Mouse (Mus musculus) granulocyte monocyte progenitor cell, adult 5-6 weeks (primary cell): ENCODE results near the gene Lmx1a. TPM values are rescaled to one million over a fixed set of nuclear protein-coding genes. Genes with fewer than 3 reads are reported as not detected.

ENCODE experiments used
- ATAC-seq: replicated peaks from 2 replicates; pipeline ENCODE4 v1.8.0; 2016; ENCODE audit warnings: mild to moderate bottlenecking, moderate TSS enrichment, inconsistent platforms; ENCODE audit not compliant: poor library complexity, severe bottlenecking
- total RNA-seq, 2 experiments: library from RNA; stranded (forward) in 1 of 2; stranded (reverse) in 1 of 2; fragments of 200-712, 200-1000 nt in 1 of 2; fragments of >200 nt in 1 of 2; fragmentation: Nextera tagmentation in 1 of 2; gene quantifications; 2 replicates each; pipeline ENCODE4 v1.2.3; 2014 to 2017

The Lmx1a gene
- total RNA-seq, 2 experiments from 2014 or later, result not detected

- no peak for ATAC-seq
These were observed 4.6 kb downstream of the Lmx1a start for GRCm38 (mm10) chr1:167693499-167694240.

- ATAC-seq, result no peak
These were observed 5.7 kb downstream of the Lmx1a start for GRCm38 (mm10) chr1:167694731-167695130.

DNA sequence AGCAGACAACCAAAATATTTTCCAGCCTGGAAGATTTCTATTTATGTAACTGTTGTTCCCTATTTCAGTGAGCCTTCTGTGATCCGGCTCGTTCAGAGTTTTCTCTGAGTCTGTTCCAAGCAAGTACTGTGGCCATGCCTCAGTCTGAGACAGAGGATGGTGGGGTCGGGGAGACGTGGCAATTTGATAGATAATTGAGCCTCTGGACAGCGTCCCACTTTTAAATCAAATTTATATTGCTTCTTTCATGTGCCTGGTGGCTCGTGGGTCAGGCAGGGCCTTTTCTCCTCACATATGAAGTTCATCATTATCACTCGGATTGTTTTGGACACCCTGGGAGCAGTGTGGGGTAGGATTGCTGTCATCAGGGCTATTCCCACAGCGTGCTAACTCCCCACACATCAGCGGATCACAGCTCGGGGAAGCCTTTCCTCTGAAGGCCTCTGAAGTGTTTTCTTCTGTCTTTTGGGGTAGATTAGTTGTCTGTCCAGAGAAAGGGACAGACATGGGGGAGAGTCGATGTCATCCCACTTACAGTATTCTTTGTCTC, 6.9 kb downstream of the Lmx1a start:
- ATAC-seq, result no peak

DNA sequence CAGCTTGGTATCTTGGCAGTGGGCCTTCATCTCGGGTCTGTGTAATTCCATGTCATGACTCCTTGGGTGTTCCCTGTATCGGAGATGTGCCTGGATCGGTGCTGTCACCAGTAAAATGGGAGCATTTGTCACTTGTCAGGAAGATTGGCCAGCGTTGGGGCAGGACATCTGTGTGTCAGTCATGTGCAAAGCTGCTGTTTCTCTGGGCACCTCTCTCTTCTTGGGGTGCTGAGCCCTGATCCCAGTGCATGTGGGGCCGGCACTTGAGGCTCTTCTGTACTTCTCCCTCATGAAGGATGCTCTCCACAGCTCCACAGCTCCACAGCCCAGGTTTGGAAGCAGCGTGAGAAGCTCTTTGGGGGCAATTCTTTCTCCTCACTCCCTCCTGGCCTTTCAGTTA, 10.7 kb downstream of the Lmx1a start:
- ATAC-seq, result no peak

DNA sequence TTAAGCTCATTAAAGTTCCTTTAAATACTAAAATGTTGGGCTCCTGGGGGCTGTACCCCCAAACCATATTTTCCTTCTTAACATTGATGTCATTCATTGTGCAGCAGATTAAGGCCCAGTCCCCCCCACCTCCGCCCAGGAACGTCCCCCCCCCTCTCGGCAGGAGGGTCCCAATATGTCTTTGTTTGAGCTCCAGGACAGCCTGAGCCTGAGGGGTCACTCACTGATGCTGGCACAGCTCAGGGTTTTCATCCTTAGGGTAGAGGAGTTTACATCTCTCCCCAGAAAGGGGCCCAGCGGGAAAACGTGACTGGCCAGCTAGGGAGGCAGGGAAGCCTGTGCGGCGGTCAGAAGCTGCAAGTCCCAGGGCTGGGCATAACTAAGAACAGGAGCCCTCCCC, 11.2 kb downstream of the Lmx1a start:
- ATAC-seq, result no peak

DNA sequence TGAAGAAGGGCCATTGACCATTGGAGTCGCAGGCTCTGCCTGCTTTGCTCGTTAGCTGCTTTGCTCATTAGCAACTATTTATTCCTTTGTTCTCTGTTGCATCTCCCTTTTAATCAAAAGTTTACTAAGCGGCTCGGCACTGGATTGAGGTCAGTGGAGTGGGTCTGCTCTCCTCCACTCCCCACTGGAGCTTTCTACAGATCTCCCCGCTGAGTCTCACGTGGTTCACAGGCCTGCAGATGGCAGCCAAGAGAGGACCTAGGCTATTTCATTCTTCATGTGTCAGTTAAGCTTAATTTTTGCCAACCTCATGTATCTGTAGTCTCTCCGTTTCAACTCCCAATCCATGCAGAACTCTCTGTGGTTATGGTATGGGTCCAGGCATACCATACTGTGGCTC, 16.5 kb downstream of the Lmx1a start:
- no peak for ATAC-seq

GRCm38 (mm10) chr1:167708761-167709160, 19.7 kb downstream of the Lmx1a start:
- ATAC-seq, result no peak

GRCm38 (mm10) chr1:167715730-167716341, 26.8 kb downstream of the Lmx1a start:
- ATAC-seq, result no peak

DNA sequence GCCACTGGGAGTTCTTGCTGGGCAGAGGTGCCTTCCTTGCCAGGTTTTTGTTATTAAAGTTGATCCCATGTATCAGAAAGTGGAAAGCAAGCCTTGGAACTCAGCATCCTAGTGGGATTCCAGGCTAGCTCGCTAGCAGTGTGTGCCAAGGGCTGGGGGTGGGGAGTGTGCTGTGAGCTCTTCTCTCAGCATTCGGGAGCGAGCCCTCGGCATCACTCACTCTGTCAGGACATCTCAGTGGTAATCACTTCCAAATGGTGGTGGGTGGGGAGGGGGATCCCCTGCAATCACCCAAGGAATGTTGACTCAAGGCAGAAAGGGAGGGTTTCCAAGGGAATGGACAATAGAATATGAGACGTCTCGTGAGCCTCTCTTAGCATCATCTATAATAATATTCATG, 45.4 kb downstream of the Lmx1a start:
- ATAC-seq, result no peak

GRCm38 (mm10) chr1:167736793-167737192, 47.8 kb downstream of the Lmx1a start:
- ATAC-seq, result no peak

GRCm38 (mm10) chr1:167739286-167739685, 50.2 kb downstream of the Lmx1a start:
- ATAC-seq, result no peak

DNA sequence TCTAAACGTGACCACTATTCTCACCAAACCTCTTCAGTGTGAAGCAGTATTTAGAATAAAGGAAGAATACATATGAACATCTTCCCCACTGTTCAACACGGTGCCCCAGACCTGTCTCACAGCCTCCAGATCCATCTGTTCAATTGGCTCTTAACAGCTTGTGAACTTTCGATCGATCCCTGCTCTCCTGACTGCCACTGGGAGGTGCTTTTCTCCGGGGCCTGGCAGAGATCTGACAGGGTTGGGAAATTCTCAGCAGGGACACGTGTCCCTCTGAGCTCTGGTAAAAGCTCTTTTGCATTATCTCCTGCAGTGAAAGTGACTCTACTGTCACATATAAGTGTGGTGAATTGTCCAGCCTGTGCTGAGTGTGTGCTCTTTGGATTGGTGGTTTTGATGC, 57.6 kb downstream of the Lmx1a start:
- ATAC-seq, result no peak

GRCm38 (mm10) chr1:167752661-167753060, 63.6 kb downstream of the Lmx1a start:
- no peak for ATAC-seq

DNA sequence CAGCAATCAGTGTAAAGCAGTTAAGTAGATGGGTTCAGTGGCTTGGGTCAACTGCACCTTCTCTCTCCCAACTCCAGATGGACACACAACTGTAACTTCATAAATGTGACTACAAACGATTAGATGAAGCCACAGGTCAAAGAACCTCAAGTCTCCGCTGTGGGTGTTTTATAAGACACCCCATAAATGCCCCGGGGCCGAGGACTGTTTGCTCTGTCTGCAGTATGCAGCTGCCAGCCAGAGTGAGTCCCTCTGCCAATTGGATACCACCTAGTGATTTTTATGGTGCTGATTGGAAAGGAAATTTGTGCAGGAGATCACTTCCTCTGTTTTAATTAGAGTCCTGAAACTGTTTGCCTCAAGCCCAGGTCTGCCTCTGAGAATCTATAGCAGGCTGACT, 65.0 kb downstream of the Lmx1a start:
- no peak for ATAC-seq

DNA sequence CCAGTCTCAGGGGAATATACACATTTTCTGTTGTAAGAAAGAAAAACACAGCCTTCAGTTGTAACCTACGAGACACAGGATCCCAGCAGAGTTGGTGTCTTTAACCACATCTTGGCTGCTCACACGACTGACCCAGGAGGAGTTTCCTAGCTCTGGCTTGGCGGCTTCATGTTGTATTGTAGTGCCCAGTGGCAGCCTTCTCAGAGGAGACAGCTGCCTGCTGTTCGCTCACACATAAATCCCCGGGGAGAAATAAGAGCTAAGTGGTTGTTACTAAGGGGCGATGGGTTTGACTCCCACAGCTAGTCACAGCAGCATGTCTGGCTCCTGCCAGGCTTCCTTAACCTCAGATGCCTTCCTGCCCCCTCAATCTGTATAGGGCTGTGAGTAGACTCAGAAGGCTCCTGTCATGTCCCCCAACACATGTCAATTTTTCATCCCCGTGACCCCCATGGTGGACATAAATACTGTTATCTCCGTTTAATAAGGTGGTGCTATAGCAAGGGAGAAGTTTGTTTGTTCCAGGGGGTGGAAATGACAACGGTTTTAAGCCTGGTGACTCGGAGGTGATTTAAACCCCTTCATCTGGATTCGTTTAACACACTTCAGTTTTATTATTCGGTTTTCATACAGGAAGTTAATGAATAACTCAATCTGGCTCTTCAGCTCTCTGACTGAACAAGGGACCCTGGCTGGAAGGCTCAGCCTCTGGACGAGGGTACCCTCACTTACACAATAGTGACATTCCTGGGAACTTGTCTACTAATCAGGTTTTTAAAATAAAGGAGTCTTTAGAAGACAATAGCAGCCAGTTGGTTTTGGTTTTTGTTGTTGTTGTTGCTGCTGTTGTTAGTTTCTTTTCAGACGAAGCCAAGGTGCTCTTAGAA, 65.8 kb downstream of the Lmx1a start:
- no peak for ATAC-seq

GRCm38 (mm10) chr1:167758208-167758607, 69.2 kb downstream of the Lmx1a start:
- ATAC-seq, result no peak

DNA sequence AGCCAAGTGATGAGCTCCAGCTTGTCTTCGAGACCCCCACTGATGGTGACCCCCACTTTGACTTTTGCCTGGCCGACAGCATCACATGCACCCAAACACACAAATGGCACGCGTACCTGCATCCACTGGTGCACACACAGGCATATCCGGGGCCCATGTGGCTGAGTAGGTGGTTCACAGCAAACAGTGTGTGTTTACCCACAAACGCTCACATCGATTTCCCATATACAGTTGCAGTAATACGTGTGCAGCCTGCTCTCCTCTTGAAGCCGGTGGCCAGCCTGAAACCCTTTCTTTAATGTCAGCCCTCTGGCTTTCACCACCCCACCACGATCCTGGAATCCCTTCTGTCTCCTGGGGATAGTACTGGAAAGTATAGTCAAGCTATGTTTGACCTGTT, 71.3 kb downstream of the Lmx1a start:
- ATAC-seq, result no peak

- no peak for ATAC-seq
These were observed 72.8 kb downstream of the Lmx1a start for GRCm38 (mm10) chr1:167761785-167762223.

DNA sequence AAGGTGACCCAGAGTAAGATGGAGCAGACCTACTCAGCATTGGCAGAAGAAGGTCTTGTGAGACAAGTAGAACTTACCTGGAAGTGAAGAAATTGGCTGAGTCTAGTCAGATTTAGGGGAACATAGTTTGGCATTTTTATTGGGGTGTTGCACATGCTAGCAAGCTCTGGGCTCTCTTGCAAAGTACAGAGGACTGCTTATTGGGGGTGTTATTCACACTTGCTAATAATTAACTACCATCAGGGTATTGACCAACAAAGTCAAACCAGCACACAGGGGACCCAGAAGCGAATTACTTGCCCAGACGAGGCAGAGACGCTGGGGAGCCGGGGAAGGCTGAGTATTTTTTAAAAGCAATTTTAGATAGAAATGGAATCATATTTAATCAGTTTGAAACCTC, 77.6 kb downstream of the Lmx1a start:
- no peak for ATAC-seq

GRCm38 (mm10) chr1:167770457-167770856, 81.4 kb downstream of the Lmx1a start:
- no peak for ATAC-seq
